Mouse (Mus musculus) limb, embryonic 12.5 days (tissue): ENCODE results near the gene Nbl1. TPM values are rescaled to one million over a fixed set of nuclear protein-coding genes. Genes with fewer than 3 reads are reported as not detected.
A peak's percentile ranks its signal among the peaks of the same experiment; 100 is the strongest.

Source experiments
- ATAC-seq: fragments of 200-750 bp; cut with Nextera tagmentation; 2 replicates; pipeline ENCODE4 v1.8.0; 2017; ENCODE audit warnings: low read depth, moderate TSS enrichment; ENCODE audit not compliant: insufficient number of reproducible peaks, insufficient read depth, low FRiP score, low TSS enrichment
- H3K27ac ChIP-seq: fragments of 300-500 bp; sonication (generic); 2 replicates; pipeline ENCODE4 v1.5.1; 2016; ENCODE audit warnings: mild to moderate bottlenecking, moderate library complexity
- H3K27me3 ChIP-seq: fragments of 300-500 bp; sonication (generic); 2 replicates; pipeline ENCODE4 v1.6.1; 2016; ENCODE audit warnings: mild to moderate bottlenecking, moderate library complexity
- H3K36me3 ChIP-seq: fragments of 300-500 bp; sonication (generic); 2 replicates; pipeline ENCODE4 v1.6.1; 2016; ENCODE audit warnings: mild to moderate bottlenecking, moderate library complexity
- H3K4me1 ChIP-seq: fragments of 300-500 bp; sonication (generic); replicated peaks from 2 replicates; pipeline ENCODE4 v1.6.1; 2016
- H3K4me2 ChIP-seq: fragments of 300-500 bp; sonication (generic); 2 replicates; pipeline ENCODE4 v1.6.1; 2016; ENCODE audit warnings: mild to moderate bottlenecking, moderate library complexity
- H3K4me3 ChIP-seq: fragments of 300-500 bp; sonication (generic); replicated peaks from 2 replicates; pipeline ENCODE4 v1.5.1; 2016; ENCODE audit warnings: mild to moderate bottlenecking
- H3K9ac ChIP-seq: fragments of 300-500 bp; sonication (generic); replicated peaks from 2 replicates; pipeline ENCODE4 v1.6.1; 2016; ENCODE audit warnings: mild to moderate bottlenecking, moderate library complexity
- H3K9me3 ChIP-seq: fragments of 300-500 bp; sonication (generic); 2 replicates; pipeline ENCODE4 v1.6.1; 2016; ENCODE audit warnings: mild to moderate bottlenecking, moderate library complexity
- WGBS: fragments of 180-500 bp; shearing (Covaris S2); methylation state at CpG from one replicate; pipeline ENCODE4 v1.1.7; 2016; 5-methylcytosine and 5-hydroxymethylcytosine counted together
- polyA plus RNA-seq: library from polyadenylated mRNA; unstranded; fragments of >200 nt; fragmentation: Nextera tagmentation; extraction: Ambion mirVana; gene quantifications from 2 replicates; pipeline ENCODE4 v1.2.1, GENCODE M21; 2016

Nbl1 gene
- 141 and 152 TPM in 2 replicates for polyA plus RNA-seq

DNA sequence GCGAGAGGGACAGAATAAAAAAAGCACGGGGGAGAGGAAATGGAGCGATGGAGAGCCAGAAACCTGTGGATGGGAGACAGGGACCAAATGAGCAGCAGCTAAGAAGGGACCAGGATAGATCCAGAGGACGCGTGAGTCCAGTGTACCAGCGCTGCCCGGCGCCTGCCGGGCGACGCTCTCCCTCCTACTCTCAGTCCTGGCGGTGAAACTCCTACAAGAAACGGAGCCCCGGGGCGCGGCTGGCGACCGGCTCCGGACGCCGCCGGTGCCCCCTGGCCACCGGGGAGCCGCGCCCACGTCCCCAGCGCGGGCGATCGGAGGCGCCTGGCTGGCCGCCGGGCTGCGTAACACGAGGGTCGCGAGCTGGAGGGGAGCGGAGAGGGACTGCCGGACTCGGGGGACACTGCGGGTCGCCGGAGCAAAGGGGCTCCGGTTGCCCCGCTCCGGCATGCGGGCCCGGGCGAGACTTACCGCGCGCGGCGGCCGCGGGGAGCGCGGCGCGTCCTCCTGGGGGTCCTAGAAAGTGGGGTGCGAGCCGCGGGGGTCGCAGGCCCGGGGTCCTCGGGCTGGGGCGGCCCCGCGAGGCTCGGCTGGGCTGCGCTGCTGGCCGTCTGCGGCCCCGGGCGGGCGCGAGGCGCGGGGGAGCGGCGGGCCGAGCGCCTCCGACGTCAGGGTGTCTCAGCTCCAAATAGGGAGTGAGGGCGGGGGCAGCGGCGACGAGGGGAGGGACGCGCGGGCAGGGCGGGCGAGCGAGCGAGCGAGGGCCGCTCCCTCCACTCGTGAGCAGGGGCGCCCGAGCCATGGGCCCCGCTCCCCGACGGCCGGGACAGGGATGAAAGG, at the start of gene Nbl1:
Nbl1 (minus strand) TSS at position 638 of the 840 bp plus-strand sequence.
- H3K9ac ChIP-seq, result peak within 1 kb of the TSS; percentile 90
- H3K4me1 ChIP-seq, result peaks cover 42% of the 10 kb centered on the region
- peaks cover 7% of the 10 kb centered on the region; the same call in 1 of the 2 replicates for H3K9me3 ChIP-seq
- H3K36me3 ChIP-seq, result peaks cover 8% of the 10 kb centered on the region; the same call in 1 of the 2 replicates
- peaks cover 61% of the 10 kb centered on the region for H3K27me3 ChIP-seq
- H3K27ac ChIP-seq, result peak within 1 kb of the TSS; percentile 89
- WGBS, result 1% methylated on average over 95 of the region's 105 CpGs
- no peak for ATAC-seq
- peak within 1 kb of the TSS; percentile 83 for H3K4me3 ChIP-seq
- peak within 1 kb of the TSS; percentile 89 for H3K4me2 ChIP-seq

DNA sequence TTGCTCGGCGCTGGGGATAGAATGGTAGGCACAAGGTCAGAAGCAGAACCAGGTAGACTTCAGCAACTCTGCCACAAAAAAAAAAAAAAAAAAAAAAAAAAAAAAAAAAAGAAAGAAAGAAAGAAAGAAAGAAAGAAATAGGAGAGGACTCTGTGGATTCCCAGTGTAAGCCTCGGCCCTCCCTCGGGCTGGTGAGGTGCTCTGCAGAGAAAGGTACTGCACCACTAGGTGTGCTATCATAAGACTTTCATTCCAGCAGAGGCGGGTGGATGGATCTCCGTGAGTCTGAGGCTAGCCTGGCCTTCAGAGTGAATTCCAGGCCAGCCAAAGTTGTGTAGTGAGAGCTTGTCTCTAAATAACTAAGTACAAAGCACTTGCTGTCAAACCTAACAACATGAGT, 49.0 kb upstream of the Nbl1 start:
- no peaks in the 10 kb centered on the region for H3K27me3 ChIP-seq
- no peak for ATAC-seq
- no peaks in the 10 kb centered on the region for H3K36me3 ChIP-seq
- H3K27ac ChIP-seq, result no peak overlapping the region
- no peak overlapping the region for H3K4me2 ChIP-seq
- H3K9me3 ChIP-seq, result no peaks in the 10 kb centered on the region
- WGBS, result 79% methylated on average over 6 of the region's 6 CpGs
- no peak overlapping the region for H3K9ac ChIP-seq
- peaks cover 15% of the 10 kb centered on the region for H3K4me1 ChIP-seq
- no peak overlapping the region for H3K4me3 ChIP-seq

DNA sequence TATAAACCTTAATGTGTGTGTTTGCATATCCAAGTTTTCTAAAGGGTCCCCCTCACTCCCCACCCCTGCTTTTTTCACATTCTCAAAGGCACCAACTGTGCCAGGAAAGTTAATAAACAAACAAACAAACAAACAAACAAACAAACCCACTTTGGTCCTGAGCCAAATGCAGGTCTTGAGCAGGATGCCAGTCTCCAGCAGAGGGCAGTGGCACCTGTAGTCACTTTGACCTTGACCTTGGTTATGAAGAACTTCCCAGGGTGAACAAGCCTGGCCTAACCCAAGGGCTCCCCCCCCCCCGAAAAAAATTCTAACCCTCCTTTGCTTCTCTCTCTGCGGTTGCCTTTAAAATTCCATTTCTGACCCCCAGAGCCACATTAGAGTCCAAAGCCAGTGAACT, 47.5 kb upstream of the Nbl1 start:
- H3K27me3 ChIP-seq, result no peaks in the 10 kb centered on the region
- no peak overlapping the region for H3K9ac ChIP-seq
- H3K4me2 ChIP-seq, result no peak overlapping the region
- H3K4me3 ChIP-seq, result no peak overlapping the region
- no peak for ATAC-seq
- H3K9me3 ChIP-seq, result peaks cover 8% of the 10 kb centered on the region
- H3K4me1 ChIP-seq, result peaks cover 15% of the 10 kb centered on the region
- H3K36me3 ChIP-seq, result no peaks in the 10 kb centered on the region
- WGBS, result 65% methylated on average over 2 of the region's 2 CpGs
- no peak overlapping the region for H3K27ac ChIP-seq

DNA sequence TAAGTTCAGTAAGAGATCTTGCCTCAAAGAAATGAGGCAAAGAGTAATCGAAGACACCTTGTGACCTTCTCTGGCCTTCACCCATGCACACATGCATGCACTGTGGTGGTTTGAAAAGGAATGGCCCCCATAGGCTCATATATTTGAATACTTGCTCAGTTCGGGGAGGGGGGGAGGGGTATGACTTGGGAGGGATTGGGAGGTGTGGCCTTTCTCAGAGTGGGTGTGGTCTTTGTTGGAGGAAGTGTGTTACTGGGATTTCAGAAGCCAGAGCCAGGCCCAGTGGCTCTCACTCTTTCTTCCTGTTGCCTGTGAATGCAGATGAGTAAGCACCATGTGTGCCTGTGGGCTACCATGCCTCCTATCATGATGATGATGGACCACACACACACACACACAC, 43.2 kb upstream of the Nbl1 start:
- H3K4me1 ChIP-seq, result no peaks in the 10 kb centered on the region; the same call in 1 of the 2 replicates
- no peak overlapping the region for H3K27ac ChIP-seq
- no peaks in the 10 kb centered on the region for H3K27me3 ChIP-seq
- H3K9me3 ChIP-seq, result peaks cover 8% of the 10 kb centered on the region
- no peak for ATAC-seq
- no peak overlapping the region for H3K4me2 ChIP-seq
- H3K4me3 ChIP-seq, result no peak overlapping the region
- H3K36me3 ChIP-seq, result no peaks in the 10 kb centered on the region
- H3K9ac ChIP-seq, result no peak overlapping the region
- 86% methylated on average over 2 of the region's 2 CpGs for WGBS

DNA sequence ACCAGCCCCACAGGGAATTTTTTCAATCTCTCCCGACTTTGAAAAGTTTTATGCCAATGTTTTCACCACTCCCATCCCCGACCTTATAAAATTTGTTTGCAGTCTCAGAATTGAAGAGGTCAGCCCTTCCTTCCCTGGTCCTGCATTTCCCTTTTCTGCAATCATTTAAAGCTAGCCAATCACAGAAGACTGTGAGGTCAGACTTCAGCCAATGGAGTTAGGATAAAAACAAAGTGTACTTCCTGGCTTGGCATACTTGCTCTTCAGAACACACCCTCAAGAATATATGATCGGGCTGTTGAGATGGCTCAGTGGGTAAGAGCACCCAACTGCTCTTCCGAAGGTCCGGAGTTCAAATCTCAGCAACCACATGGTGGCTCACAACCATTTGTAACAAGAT, 40.3 kb upstream of the Nbl1 start:
- no peak for ATAC-seq
- Histone ChIP-seq H3K4me1 (peaks cover 18% of the 10 kb centered on the region), H3K27me3 (no peaks in the 10 kb centered on the region), H3K9ac (no peak overlapping the region), H3K9me3 (peaks cover 8% of the 10 kb centered on the region), H3K27ac (no peak overlapping the region), H3K36me3 (no peaks in the 10 kb centered on the region), H3K4me3 (no peak overlapping the region), H3K4me2 (no peak overlapping the region)
- 86% methylated on average over 5 of the region's 5 CpGs for WGBS

DNA sequence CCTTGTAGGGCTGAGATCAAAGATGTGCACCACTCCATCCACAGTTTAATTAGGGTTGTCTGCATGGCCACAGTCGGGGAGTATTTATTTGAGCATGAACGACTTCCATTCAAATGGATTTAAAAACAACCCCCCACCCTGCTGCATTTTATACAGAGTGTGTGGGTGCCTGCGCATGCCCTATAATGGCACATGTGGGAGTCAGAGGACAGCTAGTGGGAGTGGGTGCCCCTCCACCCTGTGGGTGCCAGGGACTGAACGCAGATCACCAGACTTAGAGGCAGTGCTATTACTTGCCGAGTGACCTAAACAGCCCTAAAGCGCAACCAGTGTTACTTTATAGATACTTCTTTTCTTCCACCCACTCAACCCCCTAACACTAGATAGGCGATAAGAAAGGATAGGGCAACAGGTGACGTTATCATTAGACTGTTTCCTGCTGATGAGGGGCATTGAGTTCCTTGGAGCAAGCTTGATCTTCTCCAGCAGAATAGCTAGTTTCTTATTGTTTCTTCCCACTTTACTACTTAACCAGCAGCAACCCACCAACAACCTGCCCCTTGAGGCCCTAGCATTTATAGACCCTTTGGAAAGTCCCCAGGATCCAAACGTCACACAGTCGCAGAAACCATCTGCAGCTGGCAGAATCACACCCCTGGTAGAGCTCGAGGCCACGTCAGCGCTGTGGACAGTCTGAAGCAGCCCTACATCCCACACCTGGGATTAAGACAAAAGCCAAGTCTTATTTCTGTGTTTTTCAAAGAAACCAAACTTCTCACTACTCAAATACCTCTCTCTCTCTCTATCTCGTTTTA, 39.3 kb upstream of the Nbl1 start:
- H3K4me3 ChIP-seq, result no peak overlapping the region; the same call in 1 of the 2 replicates
- H3K27ac ChIP-seq, result no peak overlapping the region
- peaks cover 4% of the 10 kb centered on the region for H3K36me3 ChIP-seq
- H3K27me3 ChIP-seq, result no peaks in the 10 kb centered on the region
- 82% methylated on average over 14 of the region's 14 CpGs for whole genome bisulfite sequencing
- peak overlapping the region; percentile 93 for H3K4me2 ChIP-seq
- peaks cover 18% of the 10 kb centered on the region for H3K4me1 ChIP-seq
- peaks cover 11% of the 10 kb centered on the region for H3K9me3 ChIP-seq
- no peak overlapping the region for H3K9ac ChIP-seq
- no peak for ATAC-seq

DNA sequence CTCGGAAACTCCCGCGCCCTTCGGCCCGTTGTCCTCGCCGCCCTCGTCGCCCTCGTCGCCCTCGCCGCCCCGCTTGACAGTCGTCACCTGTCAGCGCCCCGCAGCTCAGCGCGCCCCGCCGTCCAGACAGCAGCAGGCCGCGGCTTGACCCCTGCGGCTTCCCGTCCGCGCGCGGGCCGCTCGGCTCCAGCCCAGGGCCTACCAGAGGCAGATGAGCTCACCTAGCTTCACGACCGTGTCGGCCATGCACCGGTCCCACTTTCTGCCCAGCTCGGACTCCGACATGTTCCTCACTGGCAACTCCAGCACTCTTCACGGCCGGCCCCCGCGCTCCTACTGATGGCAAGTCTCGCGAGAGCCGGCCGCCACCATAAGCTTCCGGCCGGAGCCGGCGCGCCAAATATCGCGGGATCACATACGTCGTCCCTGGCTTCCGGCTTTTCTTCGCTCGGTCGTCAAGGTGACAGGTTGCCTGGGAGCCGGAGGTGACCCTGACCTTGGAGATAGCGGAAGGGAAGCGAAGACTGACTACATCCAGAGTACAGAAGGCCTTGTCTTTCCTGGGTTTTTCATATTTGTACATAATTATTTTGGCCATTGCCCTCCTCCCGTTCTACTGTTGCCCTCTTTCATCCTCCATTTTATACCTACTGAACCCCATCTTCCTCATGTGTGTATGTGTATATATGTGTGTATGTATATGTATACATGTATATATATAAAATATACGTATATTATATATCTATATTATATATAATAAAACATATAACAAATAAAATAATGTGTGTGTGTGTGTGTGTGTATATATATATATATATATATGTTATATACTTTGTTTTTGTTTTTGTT, 38.1 kb upstream of the Nbl1 start, which contains the start of gene Minos1:
Minos1 (minus strand) TSS at position 413 of the 849 bp plus-strand sequence.
- Histone ChIP-seq H3K36me3 (peaks cover 11% of the 10 kb centered on the region), H3K9me3 (peaks cover 9% of the 10 kb centered on the region; the same call in 1 of the 2 replicates), H3K4me2 (peak within 1 kb of the TSS; percentile 93), H3K27ac (peak within 1 kb of the TSS; percentile 88), H3K9ac (peak within 1 kb of the TSS; percentile 92), H3K27me3 (no peaks in the 10 kb centered on the region), H3K4me3 (peak within 1 kb of the TSS; percentile 99), H3K4me1 (peaks cover 18% of the 10 kb centered on the region)
- under 1% methylated on average over 63 of the region's 63 CpGs for WGBS
- ATAC-seq, result peak; percentile 92

DNA sequence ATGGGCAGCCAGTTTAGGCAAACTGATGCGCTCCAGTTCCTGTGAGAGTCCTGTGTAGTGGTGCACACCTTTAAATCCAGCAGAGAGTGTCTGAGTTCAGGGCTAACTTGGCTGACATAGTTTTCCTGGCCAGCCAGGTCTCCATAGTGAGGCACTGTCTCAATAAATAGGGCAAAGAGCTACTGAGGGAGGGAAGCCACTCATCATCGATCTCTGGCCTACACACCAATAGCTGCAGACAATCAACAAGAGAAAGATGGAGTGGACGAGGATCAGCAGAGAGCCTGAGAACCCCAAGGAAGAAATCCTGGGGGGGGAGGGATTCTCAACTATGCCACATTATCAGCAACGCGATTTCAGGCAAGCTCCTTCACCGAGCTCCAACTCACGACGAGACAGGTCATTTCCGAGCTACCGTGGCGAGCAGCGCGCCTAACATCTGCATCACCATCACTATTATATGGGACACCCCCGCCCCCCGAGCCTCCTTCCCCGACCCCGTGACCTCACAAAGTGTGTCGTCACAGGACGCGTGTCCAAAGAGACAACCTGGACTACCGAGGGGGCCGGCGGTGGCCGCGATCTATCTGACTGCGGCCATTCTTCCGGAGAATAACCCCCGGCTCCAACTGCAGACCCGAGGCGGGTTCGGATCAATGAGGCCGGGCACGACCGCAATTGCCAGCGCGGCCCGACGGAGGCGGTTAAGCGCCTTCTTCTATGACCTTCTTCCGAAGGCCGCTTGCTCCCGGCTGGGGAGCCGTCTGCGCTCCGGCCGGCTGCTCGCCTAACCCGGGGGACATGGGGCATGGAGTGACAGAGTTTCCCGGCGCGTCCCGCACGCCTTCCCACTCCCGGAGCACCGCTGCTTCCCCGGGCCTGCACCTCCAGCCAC, 37.3 kb upstream of the Nbl1 start:
- Histone ChIP-seq H3K9me3 (peaks cover 7% of the 10 kb centered on the region; the same call in 1 of the 2 replicates), H3K4me1 (peaks cover 18% of the 10 kb centered on the region), H3K27ac (peak overlapping the region; percentile 88), H3K27me3 (no peaks in the 10 kb centered on the region), H3K4me2 (peak overlapping the region; percentile 93), H3K36me3 (peaks cover 11% of the 10 kb centered on the region), H3K4me3 (peak overlapping the region; percentile 99), H3K9ac (peak overlapping the region; percentile 92)
- ATAC-seq, result no peak
- 4% methylated on average over 56 of the region's 57 CpGs for WGBS

DNA sequence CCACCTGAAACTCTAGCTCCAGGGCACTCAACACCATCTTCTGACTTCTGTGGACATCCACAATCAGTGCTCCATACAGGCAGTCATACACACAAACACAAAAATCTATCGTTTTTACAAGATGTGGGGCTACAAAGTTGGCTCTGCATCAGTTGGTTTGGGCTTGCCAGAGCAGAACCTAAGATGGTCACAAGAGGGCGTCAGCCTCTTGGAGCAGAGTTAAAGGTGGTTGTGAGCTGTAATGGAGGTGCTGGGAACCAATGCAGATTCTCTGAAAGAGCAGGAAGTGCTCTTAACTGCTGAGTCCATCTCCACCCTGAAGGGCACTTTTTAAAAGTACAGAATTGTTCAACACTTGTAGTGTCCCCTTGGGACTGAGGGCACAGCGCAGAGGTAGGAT, 33.7 kb upstream of the Nbl1 start:
- Histone ChIP-seq H3K27ac (no peak overlapping the region), H3K27me3 (no peaks in the 10 kb centered on the region), H3K9ac (no peak overlapping the region), H3K36me3 (peaks cover 11% of the 10 kb centered on the region), H3K9me3 (peaks cover 7% of the 10 kb centered on the region; the same call in 1 of the 2 replicates), H3K4me2 (no peak overlapping the region), H3K4me1 (peaks cover 18% of the 10 kb centered on the region), H3K4me3 (no peak overlapping the region)
- WGBS, result 93% methylated on average over 3 of the region's 3 CpGs
- no peak for ATAC-seq

DNA sequence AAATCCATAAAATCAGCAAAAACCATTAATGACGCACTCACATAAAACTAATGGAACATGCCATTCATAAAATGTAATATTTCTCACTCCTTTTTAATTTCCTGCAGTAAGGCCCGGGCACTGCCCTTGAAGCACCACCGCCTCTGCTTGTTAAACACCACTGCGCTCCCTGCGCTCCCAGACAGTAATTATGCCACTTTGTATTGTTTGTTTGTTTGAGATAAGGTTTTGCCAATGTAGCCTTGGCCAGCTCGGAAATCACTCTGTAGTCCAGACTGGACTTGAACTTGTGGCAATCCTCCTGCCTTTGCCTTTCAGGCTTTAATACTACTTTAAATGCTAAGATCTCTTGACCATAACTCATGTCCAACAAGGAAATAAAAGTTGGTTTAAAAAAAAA, 32.1 kb upstream of the Nbl1 start:
- no peak for ATAC-seq
- peaks cover 11% of the 10 kb centered on the region for H3K36me3 ChIP-seq
- 83% methylated on average over 6 of the region's 6 CpGs for WGBS
- H3K27me3 ChIP-seq, result no peaks in the 10 kb centered on the region
- H3K9ac ChIP-seq, result no peak overlapping the region
- peaks cover 7% of the 10 kb centered on the region; the same call in 1 of the 2 replicates for H3K9me3 ChIP-seq
- H3K4me3 ChIP-seq, result no peak overlapping the region
- H3K4me2 ChIP-seq, result no peak overlapping the region
- peaks cover 27% of the 10 kb centered on the region for H3K4me1 ChIP-seq
- H3K27ac ChIP-seq, result no peak overlapping the region
